Mouse (Mus musculus) ES-Bruce4 (cell line): ENCODE data around the gene Abcd2.

Source experiments
- CTCF ChIP-seq: IDR thresholded peaks from one replicate; pipeline ENCODE4 v1.8.1; 2011; ENCODE audit warnings: low read depth, low read length
- POLR2A ChIP-seq: IDR thresholded peaks from one replicate; pipeline ENCODE4 v1.8.1; 2011; ENCODE audit warnings: low read length; ENCODE audit not compliant: insufficient read depth

- TF ChIP-seq CTCF, result no peak
- no peak for TF ChIP-seq POLR2A
These were observed 20.3 kb downstream of the Abcd2 start for GRCm38 (mm10) chr15:91171332-91171731.
